Mouse (Mus musculus): Measurements from ENCODE around the gene Cflar. TPM values are rescaled to one million over a fixed set of nuclear protein-coding genes. Genes with fewer than 3 reads are reported as not detected.

Cflar gene
- polyA plus RNA-seq (2012; rRNA removed) = 14.3 and 14.8 TPM in 2 replicates

DNA sequence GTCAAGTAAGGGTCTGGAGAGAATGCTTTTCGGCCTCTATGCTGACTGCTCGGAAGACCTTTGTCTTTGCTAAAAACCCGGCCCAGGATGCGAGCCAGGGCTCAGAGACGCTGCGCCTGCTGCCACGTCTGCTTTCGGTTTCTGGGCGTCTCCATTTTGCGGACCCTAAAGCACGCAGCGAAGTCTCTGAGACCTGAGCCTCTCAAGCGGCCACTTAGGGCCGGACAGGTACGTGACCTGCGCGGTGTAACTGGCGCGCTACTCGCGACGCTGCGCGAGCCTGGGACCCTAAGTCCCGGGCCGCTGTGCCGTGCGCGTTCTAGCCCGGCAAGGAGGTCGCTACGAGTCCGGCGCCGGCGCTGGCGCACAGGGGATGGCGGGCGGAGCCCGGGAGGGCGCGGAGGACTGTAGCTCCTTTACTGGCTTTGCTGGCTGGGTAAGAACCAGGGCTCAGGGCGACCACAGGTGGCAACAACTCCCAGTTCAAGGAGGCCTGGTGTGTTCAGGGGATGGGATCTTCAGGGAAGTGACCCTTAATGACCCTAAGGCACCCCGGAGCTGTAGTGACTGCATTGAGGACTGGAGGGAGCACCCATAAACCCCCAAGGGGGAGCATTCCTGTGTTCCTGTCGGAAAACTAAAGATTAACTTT, at the start of gene Cflar:
Gene Cflar, plus strand, starts transcription at position 144 of the 652 bp plus-strand sequence.

DNA sequence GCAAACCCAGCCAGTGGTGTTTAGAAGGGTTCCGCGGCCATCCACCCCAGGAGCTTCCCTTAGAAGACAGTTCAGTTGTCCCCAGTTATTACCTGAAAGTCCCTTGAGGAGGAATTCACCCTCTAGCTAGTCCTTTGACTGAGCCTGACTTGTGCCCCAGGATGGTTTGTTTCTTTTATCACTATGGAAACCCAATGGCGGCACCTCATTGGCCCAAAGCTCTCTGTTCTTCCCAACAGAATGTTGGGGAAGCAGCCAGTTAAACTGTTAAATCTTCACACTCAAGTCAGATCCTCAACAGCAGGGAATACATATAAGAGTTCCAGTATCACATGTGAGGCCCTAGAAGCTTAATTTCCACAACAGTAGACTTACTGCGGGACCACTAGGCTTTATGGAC, 15.5 kb upstream of the Cflar start, which contains the start of gene Als2cr12:
Gene Als2cr12, minus strand, starts transcription at position 180 of the 400 bp plus-strand sequence.

DNA sequence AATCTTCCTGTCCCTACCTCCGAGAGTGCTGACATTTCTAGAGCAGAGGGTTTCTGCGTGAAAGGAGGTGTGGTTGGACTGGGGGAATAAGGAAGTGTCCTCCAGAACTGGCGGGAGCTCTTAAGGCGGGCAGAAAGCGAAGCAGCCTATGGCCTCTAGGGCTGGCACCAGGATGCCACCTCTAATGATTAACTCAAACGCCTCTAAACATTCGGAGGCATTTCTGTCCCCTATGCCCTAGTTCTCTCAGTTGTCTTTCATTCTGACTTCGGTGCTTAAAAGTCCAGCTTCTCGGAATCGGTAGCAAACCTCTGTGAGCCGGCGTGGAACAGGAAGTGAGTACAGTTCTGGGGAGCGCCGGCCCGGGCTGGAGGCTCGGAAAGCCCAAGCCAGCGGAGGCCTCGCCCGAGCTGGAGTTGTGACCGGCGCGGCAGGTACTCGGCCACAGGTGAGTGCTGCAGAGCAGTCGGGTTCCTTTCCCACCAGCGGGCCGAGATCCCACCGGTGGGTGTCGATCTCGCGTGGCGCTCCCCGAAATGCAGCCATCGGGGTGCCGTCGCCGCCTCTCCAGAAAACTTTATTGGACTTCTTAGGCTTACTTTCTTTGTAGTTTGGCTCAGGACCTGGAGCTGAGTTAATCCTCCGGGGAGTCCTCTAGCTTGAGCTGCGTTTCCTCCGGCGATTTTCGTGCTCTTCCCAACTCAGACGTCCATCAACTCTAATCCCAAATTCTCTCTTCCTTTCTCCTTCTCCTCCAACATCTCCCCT, 84.2 kb downstream of the Cflar start, which contains the start of gene Casp8:
Gene Casp8, plus strand, starts transcription at position 84 of the 768 bp plus-strand sequence.

Other genes starting within 250 kb of the Cflar start
- gene Orc2, start 206.4 kb upstream of the Cflar start, polyA plus RNA-seq (2012; rRNA removed) = 18.4 and 19.7 TPM in 2 replicates
- 7.0 and 7.9 TPM in 2 replicates for gene Fam126b, start 125.2 kb upstream of the Cflar start, polyA plus RNA-seq (2012; rRNA removed)
- gene Ndufb3, start 125.1 kb upstream of the Cflar start, polyA plus RNA-seq (2012; rRNA removed) = 168 and 186 TPM in 2 replicates
- gene Als2cr12, start 15.5 kb upstream of the Cflar start, polyA plus RNA-seq (2012; rRNA removed) = 0.09 TPM in 1 of 2 replicates, not detected in the other
- gene Casp8, start 83.9 kb downstream of the Cflar start, polyA plus RNA-seq (2012; rRNA removed) = 2.2 and 2.4 TPM in 2 replicates

Data from central nervous system, embryonic 18 days (tissue).